Mouse (Mus musculus) spleen, adult 2 months (tissue): ENCODE data around the gene Fbln2.

Experiments
- CTCF ChIP-seq: fragments of 200-500 bp; IDR thresholded peaks from 2 replicates; pipeline ENCODE4 v1.5.1; 2011; ENCODE audit warnings: mild to moderate bottlenecking, inconsistent platforms; ENCODE audit not compliant: insufficient read depth, insufficient read length, insufficient replicate concordance; ENCODE audit errors: extremely low read depth
- POLR2A ChIP-seq: fragments of 200-500 bp; IDR thresholded peaks from 2 replicates; pipeline ENCODE4 v1.6.1; 2011; ENCODE audit warnings: low read depth, low read length, inconsistent platforms

DNA sequence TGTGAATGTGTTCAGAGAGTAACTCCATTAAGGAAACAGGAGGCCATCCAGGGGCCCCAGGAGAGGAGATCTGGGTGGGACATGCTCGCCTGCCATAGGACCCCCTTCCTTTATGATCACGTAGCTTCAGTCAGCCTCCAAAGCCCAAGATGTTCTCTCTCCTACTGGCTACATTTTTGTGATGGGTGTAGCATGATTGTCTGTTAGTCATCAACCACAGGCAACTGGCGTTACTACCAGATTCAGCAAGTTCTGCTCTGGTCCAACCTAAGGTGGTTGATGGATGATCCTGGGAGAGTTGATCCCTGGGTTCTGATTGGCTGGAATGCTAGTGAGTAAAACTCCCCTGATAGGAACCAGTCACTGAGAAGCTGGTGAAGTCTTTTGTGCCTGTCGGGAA lies 9.7 kb upstream of the Fbln2 start:
- TF ChIP-seq CTCF (no peak), POLR2A (no peak)
